Mouse (Mus musculus): ENCODE results near the gene Scrg1.

Scrg1 gene

GRCm38 (mm10) chr8:57451896-57452295, 3.8 kb upstream of the Scrg1 start:
- in situ Hi-C loops (cut with MboI, MseI) = no loop called here

- in situ Hi-C loops (cut with MboI, MseI) = no loop called here
These were observed 2.4 kb upstream of the Scrg1 start for GRCm38 (mm10) chr8:57453361-57453760.

DNA sequence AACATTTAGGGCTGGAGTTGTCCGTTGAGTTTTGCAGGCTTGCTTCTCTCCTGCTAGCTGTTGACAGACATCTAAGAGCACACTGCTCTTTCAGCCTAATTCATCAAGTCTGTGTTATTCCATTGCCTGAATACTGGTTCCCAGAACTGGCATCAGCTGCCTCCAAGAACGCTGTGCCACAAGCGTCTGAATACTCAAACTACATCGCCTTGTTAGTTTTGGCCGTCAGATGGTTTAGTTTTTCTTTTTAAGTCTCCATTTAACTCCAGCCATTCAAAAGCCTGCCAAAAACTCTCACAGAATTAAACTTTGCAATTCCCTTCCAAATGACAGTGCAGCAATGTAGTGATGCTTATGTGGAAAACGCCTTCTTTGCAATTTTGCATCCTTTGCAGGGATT, 1.4 kb downstream of the Scrg1 start:
- in situ Hi-C loops (cut with MboI, MseI) = no loop called here

GRCm38 (mm10) chr8:57457942-57458341, 2.2 kb downstream of the Scrg1 start:
- in situ Hi-C loops (cut with MboI, MseI) = no loop called here

GRCm38 (mm10) chr8:57462839-57463238, 7.1 kb downstream of the Scrg1 start:
- in situ Hi-C loops (cut with MboI, MseI) = no loop called here

DNA sequence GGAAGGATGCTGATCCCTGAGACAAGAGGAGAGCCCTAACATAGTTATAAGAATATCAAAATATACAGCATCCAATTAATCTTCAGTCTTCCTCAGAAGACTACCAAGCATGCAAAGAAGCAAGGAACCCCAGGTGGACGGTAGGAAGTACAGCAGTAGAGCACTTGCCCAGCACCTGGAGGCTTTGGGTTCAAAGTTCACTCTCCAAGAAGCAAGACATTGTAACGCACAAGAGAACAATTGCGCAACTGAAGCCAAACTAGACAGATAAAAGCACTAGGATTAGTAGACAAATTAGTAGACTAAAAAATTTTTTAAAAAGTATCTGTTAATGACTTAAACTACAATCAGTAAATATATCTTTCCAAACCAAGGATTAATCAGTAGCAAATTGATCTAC, 8.0 kb downstream of the Scrg1 start:
- in situ Hi-C loops (cut with MboI, MseI) = no loop called here

GRCm38 (mm10) chr8:57468624-57469023, 12.9 kb downstream of the Scrg1 start:
- in situ Hi-C loops (cut with MboI, MseI) = no loop called here

DNA sequence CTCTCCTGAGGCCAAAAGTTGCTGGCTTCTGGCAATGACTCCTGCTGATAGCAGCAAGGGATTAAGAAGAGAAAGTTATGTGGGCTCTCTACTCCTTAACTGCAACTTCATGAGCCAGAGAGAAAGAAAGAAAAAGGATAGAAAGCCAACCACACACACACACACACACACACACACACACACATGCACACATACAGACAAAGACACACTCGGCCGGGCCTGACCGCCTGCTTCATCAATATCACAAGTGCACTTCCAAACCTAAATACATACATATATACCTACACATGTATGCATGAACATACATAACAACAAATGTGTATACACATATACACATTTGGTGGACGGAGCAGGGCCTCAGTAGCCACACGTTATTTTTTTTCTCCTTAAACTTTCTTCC, 15.1 kb downstream of the Scrg1 start:
- in situ Hi-C loops (cut with MboI, MseI) = no loop called here

- in situ Hi-C loops (cut with MboI, MseI) = no loop called here
These were observed 18.0 kb downstream of the Scrg1 start for GRCm38 (mm10) chr8:57473751-57474150.

DNA sequence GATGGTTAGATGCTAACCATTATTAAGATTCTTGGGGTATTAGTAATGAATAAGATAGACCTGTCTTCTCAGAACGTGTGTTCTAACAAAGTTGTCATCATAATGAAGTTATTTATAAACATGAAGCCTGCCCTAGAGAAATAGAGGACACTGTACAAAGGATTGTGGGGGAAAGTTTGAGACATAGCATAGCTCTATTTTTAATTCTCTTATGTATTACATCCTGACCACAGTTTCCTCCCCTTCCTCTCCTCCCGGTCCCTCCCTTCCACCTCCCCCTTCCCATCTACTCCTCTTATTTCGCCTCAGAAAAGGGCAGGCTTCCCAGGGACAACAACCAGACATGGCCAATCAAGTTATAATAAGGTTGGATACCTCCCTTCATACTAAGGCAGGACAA, 22.7 kb downstream of the Scrg1 start:
- in situ Hi-C loops (cut with MboI, MseI) = no loop called here

- in situ Hi-C loops (cut with MboI, MseI) = loop anchor here (10.0 kb wide), 1 partner anchor 45 kb away; no protein-coding TSS in a partner anchor
These were observed 24.0 kb downstream of the Scrg1 start for GRCm38 (mm10) chr8:57479700-57480099.

GRCm38 (mm10) chr8:57480606-57481005, 24.9 kb downstream of the Scrg1 start:
- in situ Hi-C loops (cut with MboI, MseI) = loop anchor here (10.0 kb wide), 1 partner anchor 46 kb away; no protein-coding TSS in a partner anchor

GRCm38 (mm10) chr8:57486491-57487440, 31.0 kb downstream of the Scrg1 start:
- in situ Hi-C loops (cut with MboI, MseI) = loop anchor here (10.0 kb wide), 1 partner anchor 52 kb away; no protein-coding TSS in a partner anchor

DNA sequence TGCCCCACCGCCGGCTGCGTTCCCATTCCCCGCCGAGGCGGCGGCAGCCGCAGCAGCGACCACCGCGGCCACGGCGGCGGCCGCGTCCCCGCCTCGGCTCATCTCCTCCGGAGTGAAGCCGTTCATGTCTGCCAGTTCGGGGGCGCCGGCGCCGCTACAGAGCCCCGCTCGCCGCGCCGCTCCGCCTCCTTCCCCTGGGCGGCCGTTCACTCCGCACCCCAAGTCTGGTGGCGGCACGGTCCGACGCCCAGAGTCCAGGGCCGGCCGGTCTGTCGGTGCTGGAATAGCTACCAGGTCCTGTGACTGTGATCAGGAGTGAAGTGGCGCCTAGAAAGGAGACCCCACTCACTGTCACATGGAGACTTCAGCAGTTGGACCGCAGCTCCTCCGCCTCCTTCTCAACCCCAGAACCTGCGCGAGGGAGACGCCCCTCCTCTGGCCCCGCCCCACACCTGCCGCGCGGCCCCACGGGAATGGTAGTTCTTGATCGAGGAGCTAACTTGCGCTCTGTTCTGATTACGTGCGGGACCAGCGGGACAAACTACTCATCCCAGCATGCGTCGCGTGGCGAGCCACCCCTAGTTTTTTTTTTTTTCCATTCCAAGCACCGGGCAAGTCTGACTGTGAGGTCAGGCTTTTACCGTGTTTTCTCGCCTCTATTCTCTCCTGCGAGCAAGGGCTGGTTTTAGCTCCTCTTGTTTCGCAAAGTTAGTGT, 31.9 kb downstream of the Scrg1 start, which contains the start of gene Sap30:
TSS of gene Sap30 (minus strand) at position 420 of the 715 bp plus-strand sequence.
- in situ Hi-C loops (cut with MboI, MseI) = loop anchor here (10.0 kb wide), 1 partner anchor 53 kb away; no protein-coding TSS in a partner anchor

GRCm38 (mm10) chr8:57488312-57488765, 32.6 kb downstream of the Scrg1 start:
- in situ Hi-C loops (cut with MboI, MseI) = loop anchor here (10.0 kb wide), 1 partner anchor 54 kb away; no protein-coding TSS in a partner anchor

- in situ Hi-C loops (cut with MboI, MseI) = loop anchor here (10.0 kb wide), 1 partner anchor 55 kb away; no protein-coding TSS in a partner anchor
These were observed 33.6 kb downstream of the Scrg1 start for GRCm38 (mm10) chr8:57489366-57489765.

DNA sequence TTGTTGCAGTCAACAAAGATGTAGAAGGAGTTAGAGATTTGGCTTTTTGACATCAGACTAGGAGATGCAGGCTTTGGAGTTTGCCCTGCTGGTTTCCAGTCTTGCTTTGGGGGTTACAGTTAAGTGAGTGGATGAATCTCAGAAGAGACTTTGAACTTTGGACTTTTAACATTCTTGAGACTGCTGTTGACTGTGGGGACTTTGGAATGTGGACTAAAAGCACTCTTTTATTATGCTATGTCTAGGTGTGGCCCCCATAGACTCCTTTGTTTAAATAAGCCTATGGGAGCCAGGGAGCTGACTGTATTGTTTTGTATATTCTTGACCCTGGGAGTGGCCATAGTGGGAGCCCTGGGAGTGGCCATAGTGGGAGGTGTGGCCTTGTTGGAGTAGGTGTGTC, 34.2 kb downstream of the Scrg1 start:
- in situ Hi-C loops (cut with MboI, MseI) = loop anchor here (10.0 kb wide), 1 partner anchor 55 kb away; no protein-coding TSS in a partner anchor

GRCm38 (mm10) chr8:57491873-57492272, 36.1 kb downstream of the Scrg1 start:
- in situ Hi-C loops (cut with MboI, MseI) = no loop called here

GRCm38 (mm10) chr8:57498494-57498846, 42.7 kb downstream of the Scrg1 start:
- in situ Hi-C loops (cut with MboI, MseI) = no loop called here

GRCm38 (mm10) chr8:57498847-57499511, 43.3 kb downstream of the Scrg1 start:
- in situ Hi-C loops (cut with MboI, MseI) = no loop called here

GRCm38 (mm10) chr8:57503641-57504040, 47.9 kb downstream of the Scrg1 start:
- in situ Hi-C loops (cut with MboI, MseI) = no loop called here

Data from T-helper 2 cell (primary cell).